Mouse (Mus musculus): ENCODE measurements around the gene Csnk2a1.

- TF ChIP-seq GATA1 (IDR thresholded peaks at IDR 0.05; ENCODE audit: low read length) (no peak), TAL1 (IDR thresholded peaks at IDR 0.05; ENCODE audit: low read length) (no peak)
These were observed 97.3 kb downstream of the Csnk2a1 start for GRCm38 (mm10) chr2:152323971-152324370.
